Mouse (Mus musculus): ENCODE results near the gene Cyp2c39.
"Not testable (repeated sequence)": the region's sequence is repeated elsewhere in the genome, so short reads cannot be mapped to it uniquely, and the experiment has no call there.

The Cyp2c39 gene

DNA sequence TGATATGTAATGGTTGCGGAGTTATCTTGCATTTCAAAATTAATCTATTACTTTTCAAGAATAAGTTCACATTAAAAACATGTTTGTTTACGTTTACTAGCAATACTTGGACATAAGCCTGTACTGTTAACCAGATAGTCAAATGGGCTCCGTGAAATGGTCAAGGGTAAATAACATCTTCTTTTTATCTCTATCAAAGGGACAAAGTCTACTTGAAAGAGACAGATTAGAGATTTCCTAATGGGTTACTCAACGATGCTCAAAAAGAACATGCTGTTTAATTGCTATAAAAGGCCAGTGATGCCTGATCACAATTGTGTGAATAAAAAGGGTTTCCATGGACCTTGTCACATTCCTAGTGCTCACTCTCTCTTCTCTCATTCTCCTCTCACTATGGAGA is at the start of gene Cyp2c39:
Cyp2c39 (plus strand) TSS at position 329 of the 400 bp plus-strand sequence.
- DNase-seq (ENCODE audit: low read depth in 1 of 2, low spot score in 2 of 2): no peak

DNA sequence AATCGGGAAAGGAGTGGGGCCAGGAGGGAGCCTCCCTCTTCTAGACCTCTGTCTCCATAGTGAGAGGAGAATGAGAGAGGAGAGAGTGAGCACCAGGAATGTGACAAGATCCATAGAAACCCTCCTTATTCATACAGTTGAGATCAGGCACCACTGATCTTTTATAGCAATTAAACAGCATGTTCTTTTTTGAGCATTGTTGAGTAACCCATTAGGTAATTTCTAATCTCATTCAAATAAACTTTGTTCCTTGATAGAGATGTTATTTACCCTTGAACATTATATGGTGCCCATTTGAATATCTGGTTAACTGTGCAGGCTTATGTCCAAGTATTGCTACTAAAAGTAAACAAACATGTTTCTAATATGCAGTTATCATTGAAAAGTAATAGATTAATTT is 47.7 kb upstream of the Cyp2c39 start, which contains the start of gene Cyp2c38:
Cyp2c38 (minus strand) TSS at position 135 of the 400 bp plus-strand sequence.
- DNase-seq (ENCODE audit: low read depth in 1 of 2, low spot score in 2 of 2): no peak

DNA sequence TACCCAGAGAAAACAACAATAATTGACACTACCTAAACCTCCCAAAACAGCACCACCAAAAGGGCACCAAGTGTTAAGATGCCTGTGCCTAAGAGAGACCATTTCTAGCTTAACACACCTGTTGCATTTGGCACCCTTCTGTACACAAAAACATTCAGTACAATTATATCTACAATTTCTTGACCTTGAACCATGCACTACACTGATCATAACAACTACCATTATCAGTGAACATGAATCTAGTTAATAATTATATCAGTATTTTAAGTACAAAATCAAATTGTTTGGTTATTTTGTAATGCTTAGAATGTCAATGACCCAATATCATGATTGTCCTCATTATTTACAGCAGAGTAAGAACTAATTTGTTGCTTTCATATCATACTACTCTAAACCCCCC is 46.7 kb upstream of the Cyp2c39 start:
- no peak for DNase-seq (ENCODE audit: low read depth in 1 of 2, low spot score in 2 of 2)

DNA sequence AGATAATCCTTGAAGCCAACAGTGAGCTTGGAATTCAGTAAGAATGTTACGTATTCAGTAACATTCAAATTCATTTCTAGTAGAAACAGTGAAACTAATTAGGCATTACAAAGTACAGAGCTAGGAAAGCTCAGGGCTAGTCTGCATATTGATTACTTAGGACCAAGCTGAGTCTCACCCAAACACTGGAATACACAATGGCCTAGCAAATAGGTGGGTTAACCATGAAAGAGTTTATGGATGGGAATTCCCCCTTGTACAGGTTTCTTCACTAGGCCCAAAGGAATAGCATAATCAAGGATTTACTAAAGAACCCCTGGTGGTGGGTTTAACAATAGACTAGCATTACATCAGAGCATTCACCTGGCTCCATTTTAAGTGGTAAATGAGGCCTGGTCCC is 26.7 kb upstream of the Cyp2c39 start:
- not testable (repeated sequence) for DNase-seq (ENCODE audit: low read depth in 1 of 2, low spot score in 2 of 2)

DNA sequence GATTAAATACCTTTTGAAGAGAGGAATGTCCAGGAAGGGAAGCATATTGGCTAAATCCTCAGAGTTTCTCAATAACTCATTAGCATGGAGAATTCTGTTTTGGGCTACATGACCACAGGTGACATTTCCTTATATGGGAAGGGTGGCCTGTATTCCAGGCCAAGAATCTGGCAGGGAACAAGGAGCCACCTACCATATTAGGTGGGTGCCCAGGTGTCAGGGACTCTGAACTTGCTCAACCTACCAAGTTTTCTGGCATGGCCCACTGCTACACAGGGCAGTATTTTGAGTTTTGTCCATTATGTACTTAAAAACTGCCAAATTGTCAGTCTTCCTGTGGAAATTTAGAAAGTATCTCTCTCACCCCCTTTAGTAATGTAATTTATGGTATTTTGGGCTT is 4.3 kb upstream of the Cyp2c39 start:
- no peak for DNase-seq (ENCODE audit: low read depth in 1 of 2, low spot score in 2 of 2)

DNA sequence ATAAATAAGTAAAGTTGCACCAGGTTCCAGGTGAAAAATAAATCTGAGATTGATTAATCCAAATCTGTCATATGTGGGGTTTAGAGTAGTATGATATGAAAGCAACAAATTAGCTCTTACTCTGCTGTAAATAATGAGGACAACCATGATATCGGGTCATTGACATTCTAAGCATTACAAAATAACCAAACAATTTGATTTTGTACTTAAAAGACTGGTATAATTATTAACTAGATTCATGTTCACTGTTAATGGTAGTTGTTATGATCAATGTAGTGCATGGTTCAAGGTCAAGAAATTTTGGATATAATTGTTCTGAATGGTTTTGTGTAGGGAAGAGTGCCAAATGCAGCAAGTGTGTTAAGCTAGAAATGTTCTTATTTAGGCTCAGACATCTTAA is 1.1 kb upstream of the Cyp2c39 start:
- no peak for DNase-seq (ENCODE audit: low read depth in 1 of 2, low spot score in 2 of 2)

Measured in monocyte, adult 2 months (primary cell).